Mouse (Mus musculus): ENCODE measurements at regions not wholly inside any gene's neighbourhood (a gene's known extent, or its start where the extent isn't known, plus 50 kb on each side); places are given as distances from the start of the nearest gene placed in this dataset.

- intact Hi-C loops (cut with DNase I) = no loop called here
- no peak for DNase-seq
Observed at GRCm38 (mm10) chr3:52567606-52568372, 299.7 kb downstream of the Foxo1 start.

GRCm38 (mm10) chr3:52563595-52563994 is 295.5 kb downstream of the Foxo1 start:
- intact Hi-C loops (cut with DNase I) = no loop called here

GRCm38 (mm10) chr3:52562816-52563215 is 294.7 kb downstream of the Foxo1 start:
- intact Hi-C loops (cut with DNase I) = no loop called here
- no peak for DNase-seq

More at GRCm38 (mm10) chr3:52563595-52563994, 295.5 kb downstream of the Foxo1 start:
- DNase-seq = no peak

GRCm38 (mm10) chr3:52559481-52559880 is 291.3 kb downstream of the Foxo1 start:
- intact Hi-C loops (cut with DNase I) = no loop called here
- no peak for DNase-seq

- no peak for DNase-seq
- intact Hi-C loops (cut with DNase I) = no loop called here
Observed at GRCm38 (mm10) chr3:52558765-52559164, 290.6 kb downstream of the Foxo1 start.

DNA sequence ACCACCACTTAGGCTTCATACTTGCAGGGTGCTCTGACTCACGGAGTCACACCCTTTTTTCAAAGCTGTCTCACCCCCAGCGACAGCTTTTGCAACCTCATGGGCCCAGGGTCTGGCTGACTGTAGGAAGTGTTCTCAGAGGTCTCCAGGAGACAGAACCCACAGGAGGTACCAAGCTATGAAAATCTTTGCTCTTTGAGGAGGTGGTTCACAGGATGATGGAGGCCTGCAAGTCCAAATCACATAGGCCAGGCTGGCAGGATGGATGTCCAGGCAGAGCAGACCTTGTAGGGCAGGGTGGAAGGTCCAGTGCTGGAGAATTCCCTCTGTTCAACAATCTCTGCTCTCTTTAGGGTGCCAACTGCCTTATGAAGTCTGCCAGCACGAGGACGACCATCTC is 289.2 kb downstream of the Foxo1 start:
- intact Hi-C loops (cut with DNase I) = no loop called here
- no peak for DNase-seq

DNA sequence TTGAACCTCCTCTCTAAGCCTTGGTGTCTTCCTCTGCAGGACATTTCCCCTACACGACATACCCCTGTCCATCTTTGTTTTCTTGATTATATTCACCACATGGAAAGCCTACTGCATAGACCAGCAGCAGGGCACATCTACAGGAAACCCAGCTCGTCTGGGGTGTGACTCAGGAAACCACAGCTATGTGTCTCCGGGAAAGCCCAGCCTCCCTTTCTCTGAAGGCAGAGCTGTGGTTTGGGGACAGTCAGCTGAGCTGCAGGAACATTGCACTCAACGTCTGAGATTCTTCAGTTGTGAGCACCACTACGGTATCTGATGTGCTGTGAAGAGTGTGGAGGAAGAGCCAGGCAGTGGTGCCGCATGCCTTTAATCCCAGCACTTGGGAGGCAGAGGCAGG is 286.9 kb downstream of the Foxo1 start:
- no peak for DNase-seq
- intact Hi-C loops (cut with DNase I) = no loop called here

DNA sequence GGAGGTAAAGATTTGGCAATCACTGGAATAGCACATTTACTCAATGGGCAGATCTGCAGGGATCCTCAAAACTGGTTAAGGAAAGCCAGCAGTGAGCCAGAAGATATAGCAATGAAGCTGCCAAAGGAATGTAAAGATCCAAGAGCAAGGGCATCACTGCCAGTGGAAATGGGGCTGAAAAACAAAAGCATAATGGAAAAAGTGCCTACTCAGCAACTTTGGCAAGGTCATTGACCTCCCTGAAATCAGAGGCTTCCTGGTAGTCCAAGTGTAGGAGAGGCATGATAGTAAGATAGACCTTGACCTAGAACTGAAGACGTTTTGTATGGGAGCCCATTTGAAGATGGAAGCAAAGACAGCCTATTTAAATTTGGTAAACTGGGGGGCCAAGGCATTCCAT is 286.4 kb downstream of the Foxo1 start:
- no peak for DNase-seq
- intact Hi-C loops (cut with DNase I) = no loop called here

DNA sequence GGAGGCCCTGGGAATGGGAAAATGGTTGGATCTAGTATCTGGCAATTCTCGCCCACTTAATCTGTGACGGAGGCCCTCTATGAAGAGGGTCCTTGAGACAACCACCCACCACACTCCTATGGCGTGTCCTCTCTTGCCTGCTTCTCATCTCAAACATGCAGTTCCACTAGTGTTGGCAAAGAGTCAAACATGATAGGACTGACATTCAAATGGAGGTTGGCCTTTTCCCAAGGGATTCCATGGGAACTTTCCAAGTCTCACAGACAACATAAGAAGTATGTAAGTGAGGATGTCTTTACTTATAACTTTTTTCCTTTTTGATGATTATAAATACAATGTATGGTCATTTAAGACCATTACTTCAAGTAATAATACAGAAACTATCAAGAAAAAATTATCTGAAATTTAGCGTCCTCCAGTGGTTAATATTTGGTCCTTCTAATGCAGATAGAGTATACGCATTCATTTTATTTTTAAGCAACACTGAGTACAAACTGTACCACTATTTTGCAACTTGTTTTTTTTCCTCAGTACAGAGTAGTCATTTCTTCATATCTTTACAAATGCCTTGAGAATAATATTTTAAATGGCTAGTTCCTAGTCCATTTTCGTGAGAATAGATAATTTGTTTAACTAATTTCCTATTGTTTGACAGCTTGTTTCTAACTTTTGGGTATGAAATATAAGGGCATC is 280.2 kb downstream of the Foxo1 start:
- intact Hi-C loops (cut with DNase I) = no loop called here
- no peak for DNase-seq

- DNase-seq = no peak
- intact Hi-C loops (cut with DNase I) = no loop called here
Observed at GRCm38 (mm10) chr3:52546035-52546434, 277.9 kb downstream of the Foxo1 start.

DNA sequence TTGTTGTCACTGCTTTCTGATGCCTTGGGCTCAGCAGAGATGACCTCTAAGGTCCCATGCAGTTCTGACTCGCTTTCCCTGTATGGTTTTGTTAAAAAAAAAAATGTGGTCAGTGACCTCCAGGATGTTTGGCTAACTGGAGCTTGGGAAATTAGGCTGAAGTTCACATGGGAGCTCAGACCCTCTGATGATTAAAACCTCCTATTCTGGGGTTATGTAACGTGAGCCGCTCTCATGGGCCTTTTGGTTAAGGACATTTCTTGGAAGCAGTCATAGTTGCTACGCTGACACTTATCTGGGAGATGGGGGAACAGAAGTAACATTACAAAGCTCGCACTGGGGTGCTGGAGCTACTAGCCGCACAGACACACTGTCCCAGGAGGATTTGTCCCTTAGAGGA is 274.9 kb downstream of the Foxo1 start:
- DNase-seq = peak in 1 of 2 experiments; percentile 25
- intact Hi-C loops (cut with DNase I) = no loop called here

DNA sequence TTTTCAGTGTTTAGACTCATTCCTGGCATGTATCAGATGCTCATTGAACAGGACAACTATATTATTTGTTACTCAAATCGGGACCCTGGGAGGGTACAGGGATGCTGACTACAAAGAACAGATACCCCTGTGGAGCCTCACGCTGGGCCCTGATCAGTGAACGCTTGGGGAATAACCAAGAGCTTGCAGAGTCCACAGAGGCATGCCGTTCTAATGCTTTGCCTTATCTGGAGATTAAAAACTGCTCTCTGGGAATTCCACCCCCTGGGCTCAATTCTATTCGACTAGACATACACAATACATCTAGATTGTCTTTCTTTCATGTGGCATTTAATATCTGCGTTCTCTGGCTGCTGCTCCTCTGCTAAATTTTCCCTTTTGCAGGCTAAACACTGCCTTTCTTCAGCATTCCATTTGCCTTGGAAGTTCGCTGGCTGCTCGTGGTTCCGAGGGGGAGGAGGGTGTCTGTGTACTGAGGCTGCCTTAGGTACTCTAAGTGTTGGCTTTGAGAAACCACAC is 272.8 kb downstream of the Foxo1 start:
- no peak for DNase-seq
- intact Hi-C loops (cut with DNase I) = no loop called here

DNA sequence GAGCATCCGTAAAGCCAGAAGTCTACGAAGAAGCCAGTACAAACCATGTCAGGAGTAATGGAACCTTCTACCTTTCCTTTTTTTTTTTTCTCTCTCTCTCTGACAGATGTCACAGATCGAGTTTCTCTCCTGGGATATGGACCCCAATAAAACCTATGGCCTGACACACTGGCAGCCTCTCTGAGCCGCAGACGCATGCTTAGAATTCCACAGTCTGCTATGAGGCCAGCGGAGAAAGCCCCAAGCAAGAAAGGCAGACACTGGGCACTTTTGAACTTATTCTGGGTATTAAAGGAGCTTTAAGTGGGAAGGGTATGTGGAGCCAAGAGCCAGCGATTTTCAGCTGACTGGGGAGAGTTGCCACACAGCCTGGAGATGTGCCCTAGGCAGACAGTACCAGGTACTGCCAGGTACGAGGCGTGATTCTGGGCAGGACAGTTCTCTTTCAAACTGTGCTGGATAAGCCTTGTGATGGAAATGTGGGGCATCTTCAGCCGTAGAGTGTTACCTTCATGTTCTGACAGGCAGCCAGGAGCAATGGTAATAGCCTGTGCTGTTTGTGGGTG is 271.8 kb downstream of the Foxo1 start:
- no peak for DNase-seq
- intact Hi-C loops (cut with DNase I) = no loop called here

DNA sequence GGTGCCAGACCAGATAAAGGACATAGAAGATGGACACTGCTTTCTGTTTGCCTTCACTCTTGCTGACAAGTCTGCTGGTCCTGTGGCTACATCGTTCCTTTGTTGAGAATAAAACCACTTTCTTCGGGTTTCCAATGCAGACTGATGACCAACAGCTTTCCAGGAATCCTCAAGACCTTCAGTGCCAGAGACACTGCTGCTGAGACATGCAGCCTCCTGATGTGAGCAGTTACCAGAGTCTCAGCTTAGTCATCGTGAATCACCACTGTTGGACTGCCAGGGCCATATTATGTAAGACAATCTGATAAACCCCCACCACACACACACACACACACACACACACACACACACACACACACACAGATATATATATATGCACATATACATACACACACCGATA is 270.2 kb downstream of the Foxo1 start:
- intact Hi-C loops (cut with DNase I) = no loop called here
- no peak for DNase-seq

- intact Hi-C loops (cut with DNase I) = no loop called here
- no peak for DNase-seq
Observed at GRCm38 (mm10) chr3:52537362-52537911, 269.3 kb downstream of the Foxo1 start.

GRCm38 (mm10) chr3:52535411-52536021 is 267.4 kb downstream of the Foxo1 start:
- DNase-seq = no peak
- intact Hi-C loops (cut with DNase I) = no loop called here

DNA sequence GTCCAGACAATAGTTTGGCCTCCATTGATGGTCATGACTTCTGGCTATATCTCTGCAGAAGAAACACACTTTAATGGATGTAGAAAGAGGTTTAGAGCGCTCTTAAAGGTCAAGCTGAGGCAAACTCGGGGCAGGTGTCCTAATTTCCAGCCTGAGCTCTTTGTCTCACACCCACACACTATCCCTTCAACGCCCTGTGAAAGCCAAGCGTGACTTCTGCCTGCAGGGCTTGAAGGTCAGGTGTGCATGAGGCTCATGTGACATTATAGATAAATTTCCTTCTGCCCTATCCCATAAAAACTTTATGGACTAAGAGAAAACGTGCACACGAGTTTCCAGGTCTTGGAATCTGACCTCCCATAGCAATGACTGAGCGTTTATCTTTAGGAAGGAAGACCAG is 266.0 kb downstream of the Foxo1 start:
- intact Hi-C loops (cut with DNase I) = no loop called here
- DNase-seq = no peak

DNA sequence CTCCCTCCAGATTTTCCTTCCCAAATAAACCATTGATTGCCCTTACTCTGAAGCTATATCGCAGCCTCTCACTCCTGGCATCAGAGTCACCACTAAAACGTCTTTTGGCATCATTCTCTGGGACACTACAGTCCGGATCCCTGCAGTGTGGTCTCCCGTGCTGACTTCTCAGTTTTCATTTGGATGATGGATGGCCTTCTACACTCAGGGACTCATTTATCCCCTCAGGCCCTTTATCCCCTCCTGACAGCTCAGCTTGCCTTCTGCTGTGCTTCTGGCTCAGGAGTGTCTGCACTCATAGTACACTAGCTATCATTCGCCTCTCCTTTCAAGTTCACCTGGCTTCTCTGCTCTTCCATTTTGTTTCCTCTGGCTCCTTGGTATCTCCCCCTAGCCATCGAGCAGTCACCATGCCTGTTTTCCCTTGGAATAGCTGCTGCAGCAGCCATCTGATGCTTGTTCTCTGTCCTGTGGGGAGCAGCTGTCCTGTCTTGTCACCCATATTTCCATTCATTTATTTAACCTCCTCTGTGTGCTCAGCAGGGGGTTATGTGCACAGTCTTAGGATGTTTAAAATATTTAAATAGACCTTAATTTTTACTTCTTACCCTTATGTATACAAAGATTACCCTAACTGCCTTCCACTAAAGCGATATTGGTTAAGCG is 263.7 kb downstream of the Foxo1 start:
- intact Hi-C loops (cut with DNase I) = no loop called here
- no peak for DNase-seq

DNA sequence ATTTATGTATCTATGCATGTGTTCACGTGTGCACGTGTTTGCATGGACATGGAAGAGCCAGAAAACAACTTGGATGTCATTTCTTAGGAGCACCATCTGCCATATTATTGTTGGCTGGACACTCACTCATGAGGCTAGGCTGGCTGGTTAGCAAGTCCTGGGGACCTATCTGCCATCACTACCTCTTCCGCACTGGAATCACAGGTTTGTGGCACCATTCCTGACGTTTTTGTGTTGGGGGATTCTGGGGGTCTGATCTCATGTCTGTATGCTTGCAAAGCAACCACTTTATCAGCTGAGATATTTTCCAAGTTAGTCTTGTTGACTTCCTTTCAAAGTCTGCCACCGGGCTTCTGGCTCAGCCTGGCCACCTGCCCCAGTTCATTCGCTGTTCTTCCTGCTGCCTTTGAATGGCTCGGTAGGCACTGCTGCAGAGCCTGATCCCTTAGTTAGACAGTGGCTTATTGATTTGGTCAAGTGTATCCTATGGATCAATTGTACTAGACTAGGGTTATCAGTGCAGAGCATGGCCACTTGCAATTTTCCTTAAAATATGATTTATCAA is 262.4 kb downstream of the Foxo1 start:
- DNase-seq = no peak
- intact Hi-C loops (cut with DNase I) = no loop called here

DNA sequence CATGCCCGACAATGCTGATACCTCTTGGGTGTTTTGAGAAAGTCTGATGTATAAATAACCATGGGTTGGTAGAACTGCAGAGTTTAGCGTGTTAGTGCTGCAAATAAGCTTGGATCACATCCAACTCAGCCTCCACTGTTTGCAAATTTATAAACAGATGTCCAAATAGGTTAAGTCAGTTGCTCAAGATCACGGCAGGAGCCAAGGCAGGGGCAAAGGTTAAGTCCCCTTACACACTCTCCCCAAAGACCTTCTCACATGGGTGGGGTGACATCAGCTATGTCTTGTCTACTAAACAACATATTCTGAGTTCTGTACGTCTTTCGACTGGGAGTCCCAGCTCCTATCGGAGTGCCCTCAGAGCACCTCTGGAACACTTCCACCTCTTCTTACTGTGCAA is 261.0 kb downstream of the Foxo1 start:
- intact Hi-C loops (cut with DNase I) = no loop called here
- peak; percentile 44 to 64 for DNase-seq

All from heart, postnatal 36 days (tissue).